Mouse (Mus musculus): ENCODE results near the gene Pam.

The Pam gene

DNA sequence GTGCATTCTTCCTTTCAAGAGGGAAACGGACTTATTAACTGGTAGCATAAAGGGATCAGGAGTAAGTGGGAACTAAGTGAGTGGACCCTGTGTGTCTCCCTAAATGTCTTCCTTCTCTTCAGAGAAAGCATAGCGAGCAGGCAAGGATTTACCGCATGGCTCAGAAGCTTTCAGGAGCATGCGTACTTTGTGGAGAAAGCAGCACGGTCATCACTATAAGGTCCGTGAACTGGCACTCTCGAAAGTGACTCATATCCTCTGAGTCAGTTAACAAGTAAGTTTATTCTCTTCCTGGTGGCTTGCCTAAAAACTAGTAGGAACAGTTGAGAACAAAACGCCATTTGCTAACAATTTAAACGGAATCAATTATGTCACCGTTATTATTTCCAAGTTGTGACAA lies 184.6 kb downstream of the Pam start:
- no peak for DNase-seq (ENCODE audit: low spot score)

DNA sequence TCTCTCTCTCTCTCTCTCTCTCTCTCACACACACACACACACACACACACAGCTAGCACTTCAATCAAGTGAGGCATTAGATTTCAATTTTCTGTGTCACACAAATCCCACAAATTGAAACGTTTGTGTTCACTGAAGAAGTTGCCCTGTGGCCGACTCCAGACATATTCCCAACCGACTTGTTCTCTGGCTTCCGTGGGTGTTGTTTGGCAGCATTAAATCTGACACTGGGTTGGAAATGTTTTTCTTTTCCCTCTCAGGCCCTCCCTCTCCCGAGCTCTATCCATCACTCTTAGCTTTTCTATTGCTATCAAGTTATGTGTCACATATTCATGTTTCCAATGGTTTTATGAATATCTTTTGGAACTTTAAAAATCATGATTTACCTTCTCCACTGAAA lies 185.9 kb downstream of the Pam start:
- DNase-seq (ENCODE audit: low spot score), result no peak

DNA sequence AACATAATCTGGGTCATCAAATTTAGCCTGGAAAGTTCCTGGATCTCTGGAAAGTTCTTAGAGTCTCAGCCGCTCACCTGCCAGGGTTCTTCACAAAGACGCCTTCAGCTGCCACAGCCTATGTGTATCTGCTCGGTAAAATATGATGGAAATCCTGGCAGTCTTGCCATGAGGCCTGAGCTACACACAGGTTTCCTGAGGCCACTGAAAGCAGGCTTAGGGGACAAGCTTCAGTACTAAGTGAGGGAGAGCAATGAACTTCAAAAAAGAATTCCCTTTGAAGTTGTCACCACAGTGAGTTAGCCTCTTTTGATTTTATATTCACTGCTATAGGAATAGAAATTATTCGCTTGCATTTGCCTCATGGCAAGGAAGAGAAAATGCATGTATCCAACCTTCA lies 186.7 kb downstream of the Pam start:
- no peak for DNase-seq (ENCODE audit: low spot score)

DNA sequence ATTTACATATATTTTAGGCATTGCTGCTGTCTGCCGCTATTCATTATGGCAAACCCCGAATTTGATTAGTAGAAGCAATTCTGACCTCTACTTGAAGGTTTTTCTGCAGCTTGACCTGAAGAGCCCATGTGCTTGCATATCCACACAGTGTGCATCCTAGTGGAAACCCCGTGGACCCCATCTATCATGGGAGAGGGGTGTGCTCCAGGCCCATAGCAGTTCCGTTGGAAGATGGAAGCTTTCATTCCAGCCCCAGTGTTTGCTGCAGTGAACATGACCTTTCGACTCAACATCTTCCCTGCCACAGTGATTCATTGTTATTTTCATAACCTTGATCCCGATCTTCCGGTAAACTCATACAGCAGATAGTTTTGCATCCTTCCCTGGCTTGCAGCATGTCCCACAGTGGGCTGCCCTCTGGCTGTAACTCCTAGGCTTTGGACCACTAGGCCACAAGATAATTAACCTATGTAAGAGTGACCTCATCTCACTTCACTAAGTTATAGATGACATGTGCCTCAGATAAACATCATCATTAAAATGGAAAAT lies 191.5 kb downstream of the Pam start:
- DNase-seq (ENCODE audit: low spot score), result no peak

DNA sequence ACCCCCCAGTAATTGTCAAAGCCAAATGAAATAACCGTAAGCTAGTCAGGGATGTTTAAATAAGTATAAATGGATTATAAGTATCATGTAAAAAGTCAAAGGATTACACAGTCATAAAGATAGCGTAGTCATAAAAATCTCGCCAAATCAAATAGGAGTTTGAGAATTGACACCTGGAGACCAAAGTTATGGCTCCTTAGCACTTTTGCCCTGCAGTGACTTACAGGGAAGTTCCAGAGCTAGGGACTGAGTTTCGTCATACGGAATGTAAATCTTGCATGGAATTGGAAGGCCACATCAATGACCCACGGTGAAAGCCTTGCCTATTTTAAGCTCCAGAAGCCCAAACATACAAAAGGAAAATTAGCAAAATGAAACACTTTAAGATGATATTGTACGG lies 192.6 kb downstream of the Pam start:
- no peak for DNase-seq (ENCODE audit: low spot score)

DNA sequence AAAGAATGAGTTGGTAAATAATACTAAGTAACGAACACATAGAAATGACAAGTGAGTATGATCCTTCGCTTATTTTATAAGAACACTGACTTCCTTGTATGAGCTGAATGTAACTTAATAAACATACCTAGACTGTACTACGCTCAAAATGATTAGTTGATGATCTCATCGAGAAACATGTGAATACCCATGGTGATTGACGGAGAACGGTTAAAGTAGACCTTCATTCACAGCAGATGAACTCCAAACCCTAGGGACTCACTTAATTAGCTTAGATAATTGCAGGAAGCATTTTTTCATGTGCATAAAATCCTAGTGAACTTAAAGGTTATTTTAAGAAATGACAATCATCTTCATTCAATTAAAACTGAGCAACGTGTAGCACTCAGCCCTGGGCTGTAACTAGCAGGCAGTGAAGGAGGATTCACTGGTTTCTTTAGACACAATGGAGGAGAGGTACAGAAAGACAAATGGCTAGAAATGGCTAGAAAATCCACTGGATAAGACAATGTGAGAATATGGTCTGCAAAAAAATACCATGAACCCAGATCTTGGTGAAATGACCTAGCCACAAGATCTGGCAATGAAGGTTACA lies 194.8 kb downstream of the Pam start:
- no peak for DNase-seq (ENCODE audit: low spot score)

DNA sequence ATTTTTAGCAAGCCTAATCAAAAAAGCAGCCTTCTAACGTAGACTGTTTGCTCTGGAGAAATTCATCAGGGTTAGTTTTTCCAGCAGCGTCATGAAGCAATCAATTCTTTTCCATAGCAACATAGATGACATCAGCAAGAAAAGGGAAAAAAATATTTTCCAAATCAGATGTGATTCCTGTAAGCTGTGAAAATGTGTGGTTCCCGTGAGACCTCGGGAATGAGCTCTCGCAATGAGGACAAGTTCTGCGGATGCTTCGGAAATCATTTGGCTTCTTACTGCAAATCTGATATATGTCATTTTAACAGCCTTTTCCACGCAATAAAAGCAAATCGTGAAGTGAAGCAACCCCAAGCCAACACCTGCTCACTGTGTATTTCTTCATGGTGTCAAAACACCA lies 207.9 kb downstream of the Pam start:
- DNase-seq (ENCODE audit: low spot score), result no peak

DNA sequence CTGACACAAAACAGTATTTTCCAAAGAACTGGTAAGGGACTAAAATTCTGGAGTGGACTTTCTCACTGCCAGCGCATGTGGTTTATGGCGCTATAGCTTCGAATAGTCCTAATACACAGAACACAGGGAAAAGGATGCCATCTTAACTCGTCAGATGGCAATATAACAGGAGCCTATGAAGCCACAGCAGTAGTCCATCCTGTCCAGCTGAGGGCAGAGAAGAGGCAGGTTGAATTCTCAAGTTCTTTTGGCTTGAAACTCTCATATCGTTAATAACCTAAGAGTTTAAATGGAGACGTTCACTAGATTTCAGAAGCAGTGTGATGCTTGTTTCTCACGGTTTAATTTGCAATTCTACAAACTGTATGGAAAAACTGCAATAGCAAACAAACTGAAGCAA lies 211.9 kb downstream of the Pam start:
- DNase-seq (ENCODE audit: low spot score), result no peak

DNA sequence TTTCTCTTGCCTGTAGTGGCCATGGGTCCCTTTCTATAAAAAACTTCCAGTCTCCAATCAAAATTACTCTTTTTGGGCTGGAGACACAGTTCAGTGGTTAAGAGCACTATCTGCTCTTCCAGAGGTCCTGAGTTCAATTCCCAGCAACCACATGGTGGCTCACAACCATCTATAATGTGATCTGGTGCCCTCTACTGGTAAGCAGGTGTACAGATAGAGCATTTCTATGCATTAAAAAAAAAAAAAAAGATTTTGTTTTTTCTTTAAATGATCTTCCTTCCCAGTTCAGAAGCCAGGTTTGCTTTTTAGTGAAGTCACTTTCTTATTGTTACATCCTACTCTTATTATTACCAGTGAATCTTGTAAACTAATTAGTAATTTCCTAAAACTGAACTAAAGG lies 218.4 kb downstream of the Pam start:
- no peak for DNase-seq (ENCODE audit: low spot score)

DNA sequence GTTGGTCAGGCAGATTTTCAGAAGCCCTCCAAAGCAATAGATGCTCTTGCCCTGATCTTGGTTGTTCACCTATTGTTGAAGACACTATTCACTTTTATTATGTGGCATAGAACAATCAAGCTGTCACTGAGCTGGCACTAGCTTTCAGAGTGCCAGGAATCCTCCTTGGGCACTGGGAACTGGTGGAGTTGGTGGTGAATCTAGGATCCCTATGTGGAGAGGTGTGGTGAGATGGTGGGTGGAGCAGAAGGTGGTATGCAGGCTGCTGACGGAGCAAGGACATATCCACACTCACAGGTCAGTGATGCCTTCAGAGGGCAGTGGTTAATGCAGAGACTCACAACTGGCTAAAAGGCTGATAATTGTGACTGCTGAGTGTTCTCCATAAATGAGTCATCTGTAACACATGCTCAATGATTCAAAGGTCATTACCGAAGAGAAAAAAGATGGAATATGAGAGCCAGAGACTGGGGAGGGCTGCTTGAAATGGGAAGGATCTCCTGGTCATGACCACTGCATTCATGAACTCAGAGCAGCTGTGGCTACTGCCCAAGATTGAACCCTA lies 221.9 kb downstream of the Pam start:
- no peak for DNase-seq (ENCODE audit: low spot score)

DNA sequence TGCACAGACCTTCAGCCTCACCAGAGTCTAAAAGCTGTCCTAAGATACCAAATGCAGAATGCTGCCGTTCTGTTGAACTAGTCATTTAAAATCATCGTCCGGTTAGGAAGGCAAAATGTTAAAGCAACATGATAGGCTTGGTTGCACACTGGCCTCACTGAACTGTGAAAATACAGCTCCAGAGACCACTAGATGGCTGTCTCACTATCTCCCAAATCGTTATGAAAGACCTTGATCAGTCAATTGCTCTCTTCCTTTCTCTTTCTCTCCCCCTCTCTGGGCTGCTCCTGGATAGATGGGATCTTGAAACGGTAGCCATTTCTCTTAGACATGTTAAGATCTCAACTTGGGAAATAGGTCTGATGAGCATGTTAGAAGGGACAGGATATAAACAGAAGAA lies 223.0 kb downstream of the Pam start:
- no peak for DNase-seq (ENCODE audit: low spot score)

DNA sequence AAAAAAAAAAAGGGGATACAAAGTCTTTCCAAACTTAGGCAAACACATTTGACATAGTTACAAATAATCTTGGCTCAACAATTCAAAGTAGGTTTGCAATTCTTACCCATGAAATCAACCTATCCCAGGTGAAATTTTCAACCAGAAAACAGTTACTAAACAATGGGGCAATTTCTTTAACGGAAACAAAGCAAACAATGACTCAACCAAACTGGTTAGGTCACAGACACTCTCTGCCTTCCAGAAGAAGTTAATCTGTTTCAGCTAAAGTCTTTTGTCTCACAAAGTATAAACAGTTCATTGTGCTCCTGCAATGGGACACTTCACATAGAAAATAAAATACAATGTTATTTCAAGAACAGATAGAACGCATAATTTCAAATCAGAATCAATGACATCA lies 223.4 kb downstream of the Pam start:
- DNase-seq (ENCODE audit: low spot score), result no peak

DNA sequence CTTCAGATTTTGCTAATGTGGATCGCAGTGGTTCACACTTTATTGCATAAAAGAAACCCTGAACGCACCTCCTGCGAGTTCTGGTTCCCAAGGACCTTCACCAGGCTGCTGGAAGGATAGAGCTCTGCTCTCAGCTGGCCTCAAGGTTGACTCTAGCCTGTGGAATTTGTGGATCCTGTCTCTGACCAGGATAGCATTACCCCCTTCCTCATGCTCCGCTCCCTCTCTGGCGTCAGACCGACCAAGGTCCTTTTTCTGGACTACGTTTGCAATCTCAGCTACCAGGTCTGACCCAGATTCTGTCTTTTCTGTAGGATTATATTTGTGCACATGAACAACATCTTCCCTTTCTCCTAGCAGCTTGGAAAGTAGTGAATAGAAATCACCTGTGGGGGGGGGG lies 231.3 kb downstream of the Pam start:
- DNase-seq (ENCODE audit: low spot score), result no peak

DNA sequence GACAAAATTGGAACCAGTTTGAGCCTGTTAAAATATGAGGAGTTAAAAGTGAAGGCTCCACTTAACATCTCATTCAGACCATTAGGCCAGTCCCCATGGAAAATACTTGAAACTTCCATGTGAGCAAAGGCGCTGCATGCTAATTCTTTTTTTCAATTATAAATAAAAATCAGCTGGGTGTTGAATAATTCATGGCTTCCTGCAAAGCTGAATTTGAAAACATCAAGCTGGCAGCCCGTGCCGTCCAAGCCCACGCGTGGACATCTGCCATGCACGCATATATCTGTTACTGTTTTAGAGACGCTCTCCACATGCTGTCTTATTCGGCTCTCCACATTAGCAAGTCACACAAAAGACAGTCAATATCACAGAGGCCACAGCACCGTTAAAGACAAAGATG lies 232.3 kb downstream of the Pam start:
- no peak for DNase-seq (ENCODE audit: low spot score)

DNA sequence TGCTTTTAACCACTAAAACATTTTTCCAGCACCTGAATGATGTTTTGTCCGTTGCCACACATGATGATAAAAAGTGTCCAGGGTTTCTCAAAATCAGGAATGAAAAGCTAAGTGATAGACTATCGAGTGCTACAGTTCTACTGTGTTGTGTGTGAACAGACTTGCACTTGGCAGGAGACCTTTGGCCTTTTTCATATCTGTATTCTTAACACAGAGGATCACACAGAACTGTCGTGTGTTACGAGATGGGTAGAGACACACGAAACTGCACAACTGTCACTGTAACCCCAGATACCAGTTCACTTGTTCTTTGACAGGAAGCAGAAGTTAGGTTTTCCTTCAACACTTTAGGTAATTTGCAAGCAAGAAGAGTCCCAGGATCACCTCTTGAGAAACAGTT lies 232.7 kb downstream of the Pam start:
- DNase-seq (ENCODE audit: low spot score), result no peak

DNA sequence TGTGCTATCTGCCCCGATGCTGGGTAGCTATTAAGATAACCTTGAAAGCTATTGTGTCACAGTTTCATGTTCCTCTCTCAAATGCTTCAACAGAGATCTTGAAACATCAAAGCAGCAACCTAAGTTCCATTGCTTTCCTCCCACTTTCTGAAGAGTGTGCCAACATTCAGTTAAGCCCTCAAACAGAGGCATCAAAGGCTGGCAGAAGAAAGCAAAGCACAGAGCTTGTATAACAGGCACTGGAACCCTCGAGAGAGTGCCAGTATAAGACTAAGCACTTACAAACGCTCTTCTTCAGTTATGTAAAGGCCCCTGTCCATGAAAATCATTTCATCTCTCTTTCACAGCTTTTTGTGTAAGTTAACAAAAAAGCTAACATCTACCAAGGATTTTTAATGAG lies 241.2 kb downstream of the Pam start:
- DNase-seq (ENCODE audit: low spot score), result no peak

DNA sequence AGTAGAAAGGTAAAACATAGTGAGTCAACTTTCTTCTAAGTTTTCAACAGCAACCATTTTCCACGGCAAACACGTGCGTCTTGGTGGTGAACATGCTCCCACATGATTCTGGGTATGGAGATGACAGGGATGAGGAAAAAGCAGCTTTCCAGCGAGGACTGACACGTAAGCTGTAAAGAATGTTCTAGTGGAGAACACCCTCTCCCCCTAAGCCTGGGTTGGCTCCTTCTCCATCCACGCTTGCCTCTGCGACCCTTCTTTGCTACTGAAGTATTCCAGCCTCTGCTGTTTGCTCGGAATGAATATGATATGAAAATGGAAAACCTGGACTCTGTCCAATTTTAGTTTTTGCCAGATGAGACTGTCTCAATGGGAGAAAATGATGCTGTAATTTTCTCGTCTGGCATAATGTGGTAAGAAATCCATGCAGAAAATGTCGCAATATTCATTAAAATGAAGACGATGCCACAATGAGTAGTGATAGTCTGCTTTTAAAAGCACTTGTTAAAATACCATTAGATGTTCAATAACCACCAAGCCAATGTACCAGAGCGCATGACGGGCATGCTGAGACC lies 243.8 kb downstream of the Pam start:
- DNase-seq (ENCODE audit: low spot score), result no peak

DNA sequence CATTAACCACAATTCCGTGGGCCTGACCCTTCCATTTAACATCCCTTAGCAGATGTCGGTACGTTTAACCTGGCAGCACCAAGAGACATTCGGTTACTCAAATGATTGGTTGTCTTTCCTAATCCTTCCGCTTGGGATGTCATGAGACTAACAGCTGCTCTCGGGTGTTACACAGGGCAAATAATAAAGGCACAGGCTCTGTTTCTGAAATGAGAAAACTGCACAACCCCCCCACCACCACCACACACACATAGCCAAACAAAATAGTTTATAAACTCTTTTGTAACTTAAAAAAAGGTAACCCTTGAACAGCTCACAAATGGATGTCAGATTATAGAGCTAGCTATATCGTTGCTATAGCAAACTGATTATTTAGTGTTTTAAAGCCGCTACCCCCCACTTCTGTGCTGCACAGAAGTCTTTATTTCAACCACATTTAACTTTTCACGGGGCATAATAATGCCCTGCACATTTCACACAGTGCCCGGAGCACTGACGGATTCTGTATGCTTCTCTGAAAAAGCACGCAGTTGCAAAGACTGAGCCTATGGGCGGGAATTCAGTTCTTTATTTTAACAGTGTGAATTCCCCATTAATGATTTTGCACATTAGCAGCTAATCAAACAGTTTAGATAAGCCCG lies 246.7 kb downstream of the Pam start:
- peak; percentile 53 for DNase-seq (ENCODE audit: low spot score)

DNA sequence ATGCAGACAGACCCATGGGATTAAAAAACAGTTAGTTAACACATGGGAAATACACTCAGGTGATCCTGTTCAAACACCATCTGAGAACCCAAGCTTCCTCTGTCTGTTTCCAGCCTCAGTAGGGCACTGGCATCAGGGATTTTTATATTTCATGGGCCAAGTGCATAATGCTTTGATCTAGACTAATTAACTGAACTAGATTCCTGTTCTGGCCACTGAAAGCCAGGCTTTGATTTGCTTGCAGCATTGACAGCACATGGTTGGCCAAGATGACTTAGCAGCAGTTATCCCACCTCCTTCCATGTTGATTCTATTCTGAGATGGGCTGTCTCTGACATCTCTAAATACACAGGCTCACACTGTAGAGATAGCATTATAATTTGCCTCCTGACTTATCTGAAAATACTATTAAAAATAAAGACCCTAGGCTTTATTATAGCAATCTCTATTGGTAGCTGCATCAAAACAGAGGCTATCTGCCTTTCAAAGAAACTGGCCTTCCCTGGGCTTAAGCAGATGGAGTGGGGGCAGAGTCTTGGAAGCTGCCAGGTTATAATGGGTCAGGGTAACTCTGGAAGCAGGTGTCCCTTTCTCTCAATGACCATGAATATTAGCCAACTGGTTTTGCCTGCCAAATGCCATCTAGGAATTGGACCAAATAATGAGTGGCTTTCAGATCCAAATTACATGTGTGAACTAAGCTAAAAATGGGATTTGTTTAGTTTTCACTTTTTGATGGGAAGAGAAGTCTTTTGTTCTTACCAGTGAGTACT lies 252.0 kb downstream of the Pam start:
- no peak for DNase-seq (ENCODE audit: low spot score)

DNA sequence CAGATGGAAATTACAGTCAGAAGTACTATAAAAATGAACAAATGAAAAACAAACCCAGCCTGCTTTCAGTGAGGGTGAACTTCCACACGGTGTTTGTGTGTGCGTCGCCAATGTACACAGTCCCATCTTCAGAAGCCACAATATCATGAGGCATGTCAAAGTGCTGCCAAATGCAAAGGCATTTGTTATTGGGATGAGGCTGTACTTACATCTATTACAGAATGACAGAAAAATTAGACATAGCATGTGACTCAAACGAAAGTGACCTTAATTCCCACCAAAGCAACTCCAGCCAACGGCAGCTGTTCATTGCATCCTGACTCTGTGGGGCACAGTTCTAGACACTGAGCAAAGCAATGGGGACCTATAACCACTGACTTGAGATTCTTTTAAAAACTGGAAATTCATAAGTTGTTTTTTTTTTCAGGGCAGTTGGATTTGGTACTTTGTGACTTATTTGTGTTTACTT lies 261.1 kb downstream of the Pam start:
- DNase-seq (ENCODE audit: low spot score), result no peak

DNA sequence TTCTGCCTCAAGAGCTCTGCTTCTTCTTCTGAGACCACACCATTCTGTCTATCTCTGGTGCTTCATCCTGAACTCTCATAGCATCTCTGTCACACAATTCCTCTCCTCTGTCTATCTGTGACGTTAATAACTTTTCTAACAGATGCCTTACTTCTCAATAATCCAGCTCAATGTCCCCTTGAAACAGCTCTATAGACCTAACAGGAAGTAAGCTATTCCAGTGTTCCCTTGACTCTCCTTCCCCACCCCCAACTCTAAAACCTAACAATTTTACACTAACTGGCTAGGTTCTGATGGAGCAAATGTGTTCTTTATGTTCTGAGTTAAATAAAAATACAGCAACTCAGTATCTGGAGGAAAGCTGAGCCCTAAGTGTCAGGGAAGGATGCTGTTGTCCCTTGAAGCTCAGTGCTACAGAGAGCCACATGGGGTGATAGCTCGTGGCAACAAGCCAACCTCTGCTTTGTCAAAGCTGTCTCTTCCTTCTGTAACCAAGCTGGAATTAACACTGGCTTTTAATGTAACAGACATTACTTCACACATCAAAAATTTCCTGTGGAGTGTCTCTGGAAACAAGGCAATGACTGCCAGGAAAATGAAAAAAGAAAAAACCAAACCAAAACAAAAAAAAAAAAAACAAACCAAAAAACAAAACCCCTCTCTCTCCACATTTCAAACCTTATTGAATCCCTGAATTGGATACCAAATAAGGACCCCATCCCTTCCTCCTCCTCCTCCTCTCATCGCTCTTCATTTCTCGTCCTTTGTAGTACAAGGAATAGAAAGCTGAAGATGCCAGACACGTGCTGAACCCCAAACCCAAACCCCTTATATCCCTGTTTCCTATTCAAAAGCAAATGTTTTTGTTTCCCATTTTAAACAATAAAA lies 261.7 kb downstream of the Pam start:
- DNase-seq (ENCODE audit: low spot score), result no peak

DNA sequence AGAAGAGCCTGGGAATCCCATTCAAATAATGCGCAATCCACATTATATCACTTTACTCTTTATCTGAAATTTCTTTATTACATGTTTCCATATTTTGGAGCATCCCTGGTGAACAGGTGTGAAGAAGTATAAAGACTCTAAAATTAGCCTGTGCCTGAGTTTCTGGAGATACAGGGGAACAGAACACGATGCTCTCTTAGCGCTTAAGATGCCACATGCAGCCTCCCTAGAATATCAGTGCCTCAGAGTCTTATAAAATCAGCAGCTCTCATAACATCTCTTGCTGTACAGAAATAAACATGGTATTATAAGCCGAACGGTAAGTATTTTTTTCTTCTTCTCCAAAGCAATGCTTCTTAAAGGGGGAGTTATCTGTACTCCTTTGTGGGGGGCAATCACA lies 267.4 kb downstream of the Pam start:
- no peak for DNase-seq (ENCODE audit: low spot score)

All from embryo, embryonic 10.5 days (tissue).